Mouse (Mus musculus): ENCODE results near the gene Clk2. TPM values are rescaled to one million over a fixed set of nuclear protein-coding genes. Genes with fewer than 3 reads are reported as not detected.

Gene Clk2
- polyA plus RNA-seq, 1 experiment from 2014 or later, result 8.5 TPM

DNA sequence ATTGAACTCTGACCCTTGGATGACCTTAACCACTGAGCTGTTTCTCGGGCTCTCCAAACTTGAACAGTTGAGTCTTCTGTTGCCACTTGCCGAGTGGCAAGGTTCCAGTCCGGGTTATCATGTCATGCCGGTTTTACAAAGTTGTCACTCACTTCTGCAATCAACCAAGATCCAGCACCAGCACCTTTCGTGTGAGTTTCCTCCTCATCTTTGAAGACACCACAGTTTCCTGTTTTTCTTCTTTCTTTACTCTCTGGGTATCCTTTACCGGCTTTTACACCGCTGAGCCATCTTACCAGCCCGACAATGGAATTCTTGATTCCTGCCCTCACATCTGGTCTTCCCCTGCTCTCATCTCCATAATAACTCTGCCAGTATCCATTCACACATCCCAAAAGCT, 25.8 kb downstream of the Clk2 start:
- no peak for ATAC-seq (ENCODE audit: insufficient read depth)
- Histone ChIP-seq H3K4me3 (replicated peaks) (no peak overlapping the region), H3K4me1 (replicated peaks) (peaks cover 10% of the 10 kb centered on the region), H3K4me2 (no peak overlapping the region), H3K9me3 (replicated peaks) (no peaks in the 10 kb centered on the region), H3K36me3 (replicated peaks) (no peaks in the 10 kb centered on the region), H3K9ac (no peak overlapping the region), H3K27me3 (peaks cover 12% of the 10 kb centered on the region; the same call in 1 of the 2 replicates), H3K27ac (replicated peaks) (no peak overlapping the region)
- 20% methylated on average over 8 of the region's 8 CpGs for WGBS (ENCODE audit: insufficient replicate concordance)

DNA sequence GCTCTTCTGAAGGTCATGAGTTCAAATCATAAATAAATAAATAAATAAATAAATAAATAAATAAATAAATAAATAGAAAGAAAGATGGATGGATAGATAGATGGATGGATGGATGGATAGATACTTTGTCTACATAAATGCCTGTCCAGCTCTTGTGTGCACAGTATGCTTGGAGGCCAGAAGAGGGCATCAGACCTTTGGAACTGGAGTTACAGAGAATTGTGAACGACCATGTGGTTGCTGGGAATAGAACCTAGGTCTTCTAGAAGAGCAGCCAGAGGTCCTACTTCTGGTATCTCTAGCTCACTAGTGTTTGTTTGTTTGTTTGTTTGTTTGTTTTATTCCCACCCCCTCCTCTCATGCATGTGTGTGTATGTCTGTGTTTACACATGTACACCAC, 28.8 kb downstream of the Clk2 start:
- ATAC-seq (ENCODE audit: insufficient read depth), result no peak
- H3K9me3 ChIP-seq (replicated peaks), result no peaks in the 10 kb centered on the region
- H3K27ac ChIP-seq (replicated peaks), result no peak overlapping the region
- H3K4me1 ChIP-seq (replicated peaks), result peaks cover 16% of the 10 kb centered on the region
- H3K4me3 ChIP-seq (replicated peaks), result no peak overlapping the region
- no peak overlapping the region for H3K9ac ChIP-seq
- no peak overlapping the region for H3K4me2 ChIP-seq
- peaks cover 20% of the 10 kb centered on the region for H3K27me3 ChIP-seq
- 56% methylated on average over 1 of the region's 1 CpGs for WGBS (ENCODE audit: insufficient replicate concordance)
- no peaks in the 10 kb centered on the region for H3K36me3 ChIP-seq (replicated peaks)

DNA sequence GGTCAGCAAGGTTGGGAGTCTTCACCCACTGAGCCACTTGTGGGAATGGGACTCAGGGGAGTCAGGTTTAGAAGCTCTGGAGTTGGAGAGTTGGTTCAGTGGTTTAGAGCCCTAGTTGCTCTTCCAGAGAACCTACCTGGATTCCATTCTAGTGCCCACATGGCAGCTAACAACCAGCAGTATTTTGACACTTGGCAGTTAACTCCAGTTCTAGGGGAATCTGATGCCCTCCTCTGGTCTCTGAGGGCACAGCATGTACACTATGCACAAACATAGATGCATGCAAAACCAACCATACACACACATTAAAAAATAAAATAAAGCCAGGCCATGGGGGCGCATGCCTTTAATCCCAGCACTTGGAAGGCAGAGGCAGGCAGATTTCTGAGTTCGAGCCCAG, 29.3 kb downstream of the Clk2 start:
- Histone ChIP-seq H3K27ac (replicated peaks) (no peak overlapping the region), H3K4me3 (replicated peaks) (no peak overlapping the region), H3K9me3 (replicated peaks) (no peaks in the 10 kb centered on the region), H3K9ac (no peak overlapping the region), H3K4me1 (replicated peaks) (peaks cover 16% of the 10 kb centered on the region), H3K27me3 (peaks cover 23% of the 10 kb centered on the region), H3K4me2 (no peak overlapping the region), H3K36me3 (replicated peaks) (no peaks in the 10 kb centered on the region)
- 69% methylated on average over 2 of the region's 2 CpGs for WGBS (ENCODE audit: insufficient replicate concordance)
- ATAC-seq (ENCODE audit: insufficient read depth), result no peak

DNA sequence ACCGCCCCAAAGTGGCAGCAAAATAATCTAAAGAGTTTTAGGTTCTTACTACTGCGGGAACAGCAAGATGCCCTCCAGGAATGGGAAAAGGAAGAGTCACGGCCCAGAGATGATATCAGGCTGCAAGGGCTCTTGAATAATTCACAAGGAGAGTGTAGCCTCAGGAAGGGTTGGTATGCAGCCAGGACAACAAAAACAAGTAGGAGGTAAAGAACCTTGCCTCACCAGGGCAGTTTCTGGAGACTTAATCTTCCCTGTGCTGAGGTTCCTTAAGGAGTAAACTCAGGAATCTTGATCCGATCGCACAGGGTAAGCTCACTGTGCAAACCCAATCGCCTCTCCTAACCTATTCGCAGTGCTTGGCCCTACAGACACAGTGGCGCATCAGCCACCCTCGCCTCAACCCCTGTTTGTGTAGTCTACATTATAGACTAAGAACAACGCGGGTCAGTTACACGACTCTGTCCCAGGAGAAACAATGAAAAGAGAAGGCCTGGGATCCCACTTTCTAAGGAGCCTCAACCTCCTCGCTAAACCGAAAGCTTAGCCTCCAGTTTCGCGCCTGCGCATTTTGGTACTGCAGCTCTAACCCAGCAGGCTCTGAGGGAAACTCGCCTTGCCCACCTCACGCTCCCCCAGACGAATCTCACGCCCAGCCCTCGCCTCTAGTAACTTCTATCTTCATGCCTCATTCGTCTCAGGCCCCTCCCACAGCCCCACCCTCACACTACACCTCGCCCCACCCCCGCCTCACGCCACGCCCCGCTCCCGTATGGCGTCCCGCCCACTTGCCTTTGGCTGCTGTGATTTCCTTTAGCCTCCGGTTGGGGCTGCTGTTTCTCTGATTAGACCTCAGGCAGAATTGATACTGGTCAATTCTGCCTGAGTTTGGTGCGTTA, 31.6 kb downstream of the Clk2 start:
- Histone ChIP-seq H3K4me1 (replicated peaks) (peaks cover 16% of the 10 kb centered on the region), H3K27me3 (peaks cover 18% of the 10 kb centered on the region), H3K4me3 (replicated peaks) (peak overlapping the region; percentile 55), H3K9ac (peak overlapping the region; percentile 53), H3K4me2 (peak overlapping the region; percentile 73), H3K27ac (replicated peaks) (peak overlapping the region; percentile 72), H3K36me3 (replicated peaks) (no peaks in the 10 kb centered on the region), H3K9me3 (replicated peaks) (no peaks in the 10 kb centered on the region)
- peak; percentile 93 for ATAC-seq (ENCODE audit: insufficient read depth)
- 6% methylated on average over 33 of the region's 33 CpGs for WGBS (ENCODE audit: insufficient replicate concordance)

DNA sequence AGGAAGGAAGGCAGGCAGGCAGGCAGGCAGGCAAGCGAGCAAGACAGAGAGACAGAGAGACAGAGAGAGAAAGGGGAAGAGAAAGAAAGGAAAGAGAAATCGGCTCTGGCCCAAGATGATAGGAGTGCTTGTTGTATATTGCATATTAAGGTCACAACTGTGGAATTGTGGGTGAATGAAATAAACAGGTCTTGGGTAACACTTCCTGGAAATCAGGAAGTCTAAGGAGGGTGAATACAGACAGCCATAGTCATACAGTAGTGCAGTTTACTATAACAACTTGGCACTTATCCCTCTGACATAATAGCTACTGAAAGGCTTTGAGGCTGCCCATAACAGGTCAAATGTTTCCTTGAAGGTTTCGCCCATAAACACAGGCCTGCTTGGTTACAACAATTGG, 35.2 kb downstream of the Clk2 start:
- Histone ChIP-seq H3K4me1 (replicated peaks) (peaks cover 31% of the 10 kb centered on the region), H3K27ac (replicated peaks) (no peak overlapping the region), H3K9ac (no peak overlapping the region), H3K4me2 (no peak overlapping the region), H3K27me3 (peaks cover 14% of the 10 kb centered on the region), H3K9me3 (replicated peaks) (no peaks in the 10 kb centered on the region), H3K4me3 (replicated peaks) (no peak overlapping the region), H3K36me3 (replicated peaks) (peaks cover 11% of the 10 kb centered on the region)
- ATAC-seq (ENCODE audit: insufficient read depth), result no peak
- WGBS (ENCODE audit: insufficient replicate concordance), result 42% methylated on average over 3 of the region's 3 CpGs

DNA sequence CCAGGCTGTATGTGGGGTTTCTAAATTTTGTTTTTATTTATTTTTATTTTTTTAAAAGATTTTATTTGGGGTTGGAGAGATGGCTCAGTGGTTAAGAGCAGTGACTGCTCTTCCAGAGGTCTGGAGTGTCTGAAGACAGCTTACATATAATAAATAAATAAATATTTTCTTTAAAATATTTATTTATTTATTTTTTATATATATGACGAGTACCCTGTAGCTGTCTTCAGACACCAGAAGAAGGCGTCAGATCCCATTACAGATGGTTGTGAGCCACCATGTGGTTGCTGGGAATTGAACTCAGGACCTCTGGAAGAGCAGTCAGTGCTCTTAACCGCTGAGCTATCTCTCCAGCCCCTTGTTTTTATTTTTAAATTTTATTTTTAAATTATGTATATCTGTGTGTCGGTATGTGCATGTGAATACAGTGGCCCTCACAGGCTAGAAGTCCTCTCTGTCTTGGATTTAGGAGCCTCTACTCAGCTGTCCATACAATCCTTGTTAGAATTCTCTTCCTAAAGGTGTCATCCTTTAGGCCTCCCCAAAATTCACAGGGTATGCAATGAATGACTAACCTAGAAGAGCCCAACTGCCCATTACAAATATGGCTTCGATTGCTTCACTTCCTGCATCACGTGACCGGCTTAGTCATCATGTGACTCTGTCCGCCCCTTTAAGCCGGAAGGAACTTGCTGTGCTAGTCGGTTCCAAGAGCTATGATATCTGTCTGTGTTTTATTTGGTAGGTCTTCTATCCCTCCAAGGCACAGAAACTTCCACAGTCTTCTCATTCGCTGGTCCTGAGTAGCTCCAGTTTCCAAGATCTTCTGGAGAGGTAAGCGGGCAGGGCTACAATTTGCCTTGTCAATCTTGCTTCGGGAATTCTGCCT, 37.9 kb downstream of the Clk2 start, which contains the start of gene Gba:
Gene Gba (plus strand): TSS at position 676 of the 889 bp plus-strand sequence.
- peak; percentile 77 for ATAC-seq (ENCODE audit: insufficient read depth)
- Histone ChIP-seq H3K4me3 (replicated peaks) (peak within 1 kb of the TSS; percentile 66), H3K4me2 (peak within 1 kb of the TSS; percentile 81), H3K27me3 (peaks cover 10% of the 10 kb centered on the region), H3K4me1 (replicated peaks) (peaks cover 15% of the 10 kb centered on the region), H3K27ac (replicated peaks) (peak within 1 kb of the TSS; percentile 56), H3K36me3 (replicated peaks) (peaks cover 31% of the 10 kb centered on the region), H3K9ac (peak within 1 kb of the TSS; percentile 59), H3K9me3 (replicated peaks) (no peaks in the 10 kb centered on the region)
- 23% methylated on average over 13 of the region's 13 CpGs for WGBS (ENCODE audit: insufficient replicate concordance)

DNA sequence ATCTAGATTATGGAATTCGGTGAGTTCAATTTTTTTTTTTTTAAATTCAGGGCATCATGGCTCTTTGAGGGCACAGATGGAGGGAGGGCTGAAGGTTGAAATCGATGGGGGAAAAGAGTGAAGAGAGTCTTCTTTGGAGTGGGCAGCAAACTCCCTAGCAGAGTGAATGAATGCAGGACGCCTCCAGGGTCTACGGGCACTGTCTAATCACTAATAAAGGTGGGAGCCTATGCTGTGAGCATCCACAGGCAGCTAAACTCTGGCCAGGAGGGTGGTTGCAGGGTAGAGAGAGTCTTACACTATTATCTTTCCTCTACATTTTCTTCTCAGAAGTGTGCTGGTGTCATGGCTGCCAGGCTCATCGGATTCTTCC, 38.5 kb downstream of the Clk2 start:
- WGBS (ENCODE audit: insufficient replicate concordance), result 22% methylated on average over 5 of the region's 5 CpGs
- peak overlapping the region; percentile 81 for H3K4me2 ChIP-seq
- peak; percentile 34 for ATAC-seq (ENCODE audit: insufficient read depth)

DNA sequence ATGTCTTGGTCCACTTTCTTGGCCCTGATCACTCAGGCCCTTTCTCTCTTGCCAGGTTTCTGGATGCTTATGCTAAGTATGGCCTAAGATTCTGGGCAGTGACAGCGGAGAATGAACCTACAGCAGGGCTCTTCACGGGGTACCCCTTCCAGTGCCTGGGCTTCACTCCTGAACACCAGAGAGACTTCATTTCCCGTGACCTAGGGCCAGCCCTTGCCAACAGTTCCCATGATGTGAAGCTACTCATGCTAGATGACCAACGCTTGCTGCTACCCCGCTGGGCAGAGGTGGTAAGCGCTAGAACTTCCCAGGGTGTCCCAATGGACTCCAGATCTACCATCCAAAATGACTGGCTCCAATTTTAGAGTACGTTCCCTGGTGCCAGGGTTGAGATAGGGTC, 41.5 kb downstream of the Clk2 start:
- H3K4me2 ChIP-seq, result no peak overlapping the region
- ATAC-seq (ENCODE audit: insufficient read depth), result no peak
- H3K36me3 ChIP-seq (replicated peaks), result peaks cover 65% of the 10 kb centered on the region
- no peaks in the 10 kb centered on the region for H3K9me3 ChIP-seq (replicated peaks)
- no peak overlapping the region for H3K9ac ChIP-seq
- H3K27ac ChIP-seq (replicated peaks), result no peak overlapping the region
- no peak overlapping the region for H3K4me3 ChIP-seq (replicated peaks)
- H3K27me3 ChIP-seq, result no peaks in the 10 kb centered on the region
- WGBS (ENCODE audit: insufficient replicate concordance), result 83% methylated on average over 7 of the region's 7 CpGs
- H3K4me1 ChIP-seq (replicated peaks), result peaks cover 15% of the 10 kb centered on the region

More for the DNA sequence above, 38.5 kb downstream of the Clk2 start:
- peak overlapping the region; percentile 56 for H3K27ac ChIP-seq (replicated peaks)
- peak overlapping the region; percentile 59 for H3K9ac ChIP-seq
- H3K27me3 ChIP-seq, result peaks cover 6% of the 10 kb centered on the region
- H3K4me3 ChIP-seq (replicated peaks), result peak overlapping the region; percentile 66
- H3K9me3 ChIP-seq (replicated peaks), result no peaks in the 10 kb centered on the region
- peaks cover 15% of the 10 kb centered on the region for H3K4me1 ChIP-seq (replicated peaks)
- peaks cover 37% of the 10 kb centered on the region for H3K36me3 ChIP-seq (replicated peaks)

DNA sequence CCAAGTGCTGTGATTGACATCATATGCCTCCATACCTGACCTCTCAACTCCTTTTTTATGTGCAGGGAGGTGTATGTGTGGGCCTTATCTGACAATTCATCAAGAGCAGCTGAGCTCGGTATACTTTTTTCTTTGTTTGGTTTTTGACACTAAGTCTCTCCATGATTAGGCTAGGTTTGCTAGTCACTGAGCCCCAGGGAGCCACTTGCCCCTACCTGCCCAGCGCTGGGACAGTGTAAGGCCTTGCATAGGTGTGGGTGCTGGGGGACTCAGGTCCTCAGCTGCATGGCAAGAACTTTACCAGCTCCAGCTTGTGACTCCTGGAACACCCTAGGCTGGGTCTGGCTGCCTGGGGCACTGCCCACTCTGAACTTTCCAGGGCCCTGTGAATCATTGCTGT, 42.1 kb downstream of the Clk2 start:
- Histone ChIP-seq H3K36me3 (replicated peaks) (peaks cover 69% of the 10 kb centered on the region), H3K9ac (no peak overlapping the region), H3K4me3 (replicated peaks) (no peak overlapping the region), H3K9me3 (replicated peaks) (no peaks in the 10 kb centered on the region), H3K27ac (replicated peaks) (no peak overlapping the region), H3K4me2 (no peak overlapping the region), H3K4me1 (replicated peaks) (peaks cover 18% of the 10 kb centered on the region), H3K27me3 (no peaks in the 10 kb centered on the region)
- 68% methylated on average over 2 of the region's 2 CpGs for WGBS (ENCODE audit: insufficient replicate concordance)
- ATAC-seq (ENCODE audit: insufficient read depth), result no peak

DNA sequence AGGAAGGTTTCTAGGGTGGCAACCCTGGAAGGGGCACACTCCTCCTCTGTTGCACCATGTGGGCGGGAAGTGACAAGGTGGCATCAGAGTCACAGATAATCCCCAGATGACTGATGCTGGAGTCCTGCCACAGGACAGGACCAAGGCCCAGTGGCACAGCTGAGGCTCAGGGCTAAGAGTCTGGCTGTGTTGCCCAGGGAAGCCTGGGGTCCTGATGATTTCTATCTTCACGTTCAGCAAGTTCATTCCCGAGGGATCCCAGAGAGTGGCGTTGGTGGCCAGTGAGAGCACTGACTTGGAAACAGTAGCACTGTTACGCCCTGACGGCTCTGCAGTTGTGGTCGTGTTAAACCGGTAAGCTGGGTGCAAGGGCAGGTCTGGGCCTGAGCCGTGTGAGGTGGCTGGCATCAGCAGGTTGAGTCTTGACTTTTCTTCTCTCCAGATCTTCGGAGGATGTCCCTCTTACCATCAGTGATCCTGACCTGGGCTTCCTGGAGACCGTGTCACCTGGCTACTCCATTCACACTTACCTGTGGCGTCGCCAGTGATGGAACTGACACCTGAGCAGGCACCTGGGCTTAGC, 43.6 kb downstream of the Clk2 start:
- Histone ChIP-seq H3K9me3 (replicated peaks) (no peaks in the 10 kb centered on the region), H3K27ac (replicated peaks) (no peak overlapping the region), H3K4me3 (replicated peaks) (no peak overlapping the region), H3K27me3 (no peaks in the 10 kb centered on the region), H3K4me2 (no peak overlapping the region), H3K36me3 (replicated peaks) (peaks cover 69% of the 10 kb centered on the region), H3K4me1 (replicated peaks) (peaks cover 16% of the 10 kb centered on the region), H3K9ac (no peak overlapping the region)
- 82% methylated on average over 13 of the region's 13 CpGs for WGBS (ENCODE audit: insufficient replicate concordance)
- ATAC-seq (ENCODE audit: insufficient read depth), result no peak

DNA sequence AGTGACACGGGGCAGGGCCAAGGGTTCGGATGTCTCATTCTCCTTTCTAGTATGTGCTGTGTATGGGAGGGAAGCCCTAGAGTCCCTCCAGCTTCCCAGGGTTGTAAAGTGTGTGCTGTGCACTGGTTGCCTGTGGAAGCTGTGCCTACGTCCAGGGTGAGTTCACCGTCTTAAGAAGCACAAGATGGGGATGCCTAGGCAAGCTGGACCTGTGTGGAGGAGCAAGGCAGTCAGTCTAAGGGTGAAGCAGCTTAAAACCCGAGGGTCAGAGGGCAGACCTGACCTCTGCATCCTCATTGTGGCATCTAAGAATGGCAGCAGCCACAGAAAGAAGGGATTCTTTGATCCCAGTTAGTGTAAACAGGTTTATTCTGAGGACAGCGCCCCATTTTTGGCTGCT, 44.1 kb downstream of the Clk2 start:
- no peak overlapping the region for H3K4me2 ChIP-seq
- no peaks in the 10 kb centered on the region for H3K27me3 ChIP-seq
- H3K36me3 ChIP-seq (replicated peaks), result peaks cover 69% of the 10 kb centered on the region
- H3K9me3 ChIP-seq (replicated peaks), result no peaks in the 10 kb centered on the region
- no peak overlapping the region for H3K27ac ChIP-seq (replicated peaks)
- no peak overlapping the region for H3K4me3 ChIP-seq (replicated peaks)
- no peak overlapping the region for H3K9ac ChIP-seq
- peaks cover 16% of the 10 kb centered on the region for H3K4me1 ChIP-seq (replicated peaks)
- no peak for ATAC-seq (ENCODE audit: insufficient read depth)
- WGBS (ENCODE audit: insufficient replicate concordance), result 72% methylated on average over 6 of the region's 6 CpGs
